Mouse (Mus musculus): ENCODE measurements at regions not wholly inside any gene's neighbourhood (a gene's known extent, or its start where the extent isn't known, plus 50 kb on each side); places are given as distances from the start of the nearest gene placed in this dataset.

DNA sequence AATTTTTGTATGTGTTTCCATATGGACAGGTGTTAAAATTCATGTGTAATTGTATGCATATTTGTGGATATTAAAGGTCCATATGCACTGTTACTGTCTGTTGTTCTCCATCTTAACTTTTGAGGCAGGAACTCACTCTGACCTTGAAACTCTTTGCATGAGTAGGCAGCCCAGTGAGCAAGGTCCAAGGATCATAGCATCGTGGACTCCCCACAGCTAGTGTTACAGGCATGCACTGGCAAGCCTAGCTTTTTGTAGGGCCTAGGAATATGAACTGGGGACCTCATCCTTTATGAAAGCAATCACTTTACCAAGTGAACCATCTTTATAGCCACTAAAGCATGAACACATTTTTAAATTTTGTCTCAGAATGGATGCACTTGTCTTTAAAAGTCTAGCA is 817.6 kb downstream of the Flrt2 start:
- DNase-seq: no peak
- intact Hi-C loops (cut with DNase I; ENCODE audit: low total_unique reads): no loop called here

GRCm38 (mm10) chr12:96558824-96559223 is 866.8 kb downstream of the Flrt2 start:
- DNase-seq: no peak
- intact Hi-C loops (cut with DNase I; ENCODE audit: low total_unique reads): no loop called here

DNA sequence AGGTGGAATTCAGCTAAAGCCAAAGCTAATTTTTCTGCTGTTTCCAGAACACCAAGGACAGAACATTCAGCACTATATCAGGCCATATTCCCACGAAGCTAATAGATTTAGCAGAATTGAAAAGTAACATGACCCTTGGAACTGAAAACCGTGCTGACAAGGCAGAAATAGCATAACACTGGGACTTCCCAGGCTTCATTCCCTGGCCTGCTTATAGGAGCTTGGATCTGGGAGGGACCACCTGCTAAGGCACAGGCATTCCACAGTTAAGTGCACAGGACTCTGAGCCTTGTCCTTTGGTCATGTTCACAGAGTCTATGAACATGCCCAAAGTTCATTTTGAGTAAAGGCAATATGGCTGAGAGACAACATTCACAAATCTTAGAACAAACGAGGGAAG is 902.8 kb downstream of the Flrt2 start:
- DNase-seq: no peak
- intact Hi-C loops (cut with DNase I; ENCODE audit: low total_unique reads): no loop called here

DNA sequence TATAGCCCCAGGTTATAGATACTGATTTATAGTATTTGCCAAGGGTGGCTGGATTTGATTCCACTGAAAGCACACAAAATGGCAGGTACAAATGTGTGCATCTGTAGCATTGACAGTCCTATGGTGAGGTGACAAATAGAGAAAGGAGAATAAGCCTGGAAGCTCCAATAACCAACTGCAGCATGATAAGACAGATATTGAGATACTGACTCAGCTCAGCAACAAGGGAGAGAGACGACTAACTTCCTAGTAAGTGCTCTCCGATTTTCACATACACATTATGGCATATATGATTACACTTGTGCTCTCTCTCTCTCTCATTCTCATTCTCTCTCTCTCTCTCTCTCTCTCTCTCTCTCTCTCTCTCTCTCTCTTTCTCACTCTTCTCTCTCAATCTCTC is 923.1 kb downstream of the Flrt2 start:
- intact Hi-C loops (cut with DNase I; ENCODE audit: low total_unique reads): no loop called here
- no peak for DNase-seq

GRCm38 (mm10) chr12:96615850-96616249 is 923.8 kb downstream of the Flrt2 start:
- intact Hi-C loops (cut with DNase I; ENCODE audit: low total_unique reads): no loop called here
- DNase-seq: no peak

DNA sequence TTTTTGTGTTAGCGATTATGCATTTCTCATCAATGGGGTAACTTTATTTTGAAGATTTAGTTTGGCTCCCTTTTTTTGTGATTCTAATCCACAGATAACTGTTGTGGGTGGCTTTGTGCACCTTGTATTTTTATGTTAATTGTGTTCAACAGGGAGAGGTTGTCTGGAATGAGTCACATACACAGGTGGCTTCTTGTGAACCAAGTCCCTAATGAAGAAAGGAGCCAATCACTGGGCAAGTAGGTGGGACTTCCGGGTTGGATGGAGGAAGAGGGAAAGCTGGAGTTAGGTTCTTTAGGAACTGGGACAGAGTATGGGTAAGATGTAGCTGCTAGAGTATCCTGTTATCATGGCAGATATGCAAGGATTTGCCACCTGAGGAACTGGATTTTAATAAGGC is 925.2 kb downstream of the Flrt2 start:
- no peak for DNase-seq
- intact Hi-C loops (cut with DNase I; ENCODE audit: low total_unique reads): no loop called here
